Mouse (Mus musculus) CH12.LX (cell line): ENCODE results near the gene Fibcd1. TPM values are rescaled to one million over a fixed set of nuclear protein-coding genes. Genes with fewer than 3 reads are reported as not detected.
A peak's percentile ranks its signal among the peaks of the same experiment; 100 is the strongest.

ENCODE experiments used
- DNase-seq: peaks from one replicate; pipeline ENCODE4 v3.0.0-alpha.2; 2013; ENCODE audit errors: extremely low read depth
- H3K27ac ChIP-seq: 2 replicates; pipeline ENCODE4 v1.5.1; 2012; ENCODE audit warnings: low read depth, mild to moderate bottlenecking, control low read depth, moderate library complexity; ENCODE audit not compliant: insufficient read depth
- H3K27me3 ChIP-seq: replicated peaks from 2 replicates; pipeline ENCODE3; 2012; ENCODE audit warnings: inconsistent platforms
- H3K36me3 ChIP-seq, 2 experiments: replicated peaks in 1 of 2; 2 replicates each; pipeline versions ENCODE3 to v1.6.1; 2012; ENCODE audit warnings: inconsistent platforms in 1 of 2, low read length in 1 of 2, mild to moderate bottlenecking in 1 of 2, mixed read lengths in 1 of 2, moderate library complexity in 1 of 2; ENCODE audit not compliant: control insufficient read depth in 1 of 2, insufficient read depth in 1 of 2
- H3K4me1 ChIP-seq, 2 experiments: 2 replicates each; pipeline ENCODE4 v1.6.1; 2012; ENCODE audit warnings: inconsistent platforms in 1 of 2, moderate library complexity in 1 of 2; ENCODE audit not compliant: insufficient read depth in 2 of 2, control insufficient read depth in 1 of 2
- H3K4me2 ChIP-seq: 2 replicates; pipeline ENCODE4 v1.6.1; 2012; ENCODE audit warnings: low read depth, mild to moderate bottlenecking, control low read depth; ENCODE audit not compliant: poor library complexity, insufficient read depth, severe bottlenecking
- H3K4me3 ChIP-seq, 3 experiments: fragments of 150-350 bp in 1 of 3; sonication (generic) in 1 of 3; replicated peaks in 1 of 3; 2 replicates each; pipeline versions ENCODE3 to v1.5.1; 2011 to 2012; ENCODE audit warnings: low read depth in 2 of 3, low read length in 2 of 3, mild to moderate bottlenecking in 2 of 3, moderate library complexity in 2 of 3, control low read depth in 1 of 3, improper control_type of control experiment in 1 of 3, inconsistent platforms in 1 of 3, mixed read lengths in 1 of 3; ENCODE audit not compliant: poor library complexity in 1 of 3
- H3K79me2 ChIP-seq: replicated peaks from 2 replicates; pipeline ENCODE4 v1.6.1; 2012; ENCODE audit warnings: mild to moderate bottlenecking, moderate library complexity; ENCODE audit not compliant: control insufficient read depth, poor library complexity, insufficient read depth, severe bottlenecking; ENCODE audit errors: extremely low read depth
- H3K9ac ChIP-seq: 2 replicates; pipeline ENCODE4 v1.6.1; 2012; ENCODE audit warnings: low read depth, mild to moderate bottlenecking, control low read depth, moderate library complexity; ENCODE audit not compliant: insufficient read depth
- H3K9me3 ChIP-seq: replicated peaks from 2 replicates; pipeline ENCODE3; 2012; ENCODE audit warnings: low read length, inconsistent platforms, mixed read lengths
- BHLHE40 ChIP-seq: IDR thresholded peaks from 2 replicates; pipeline ENCODE4 v1.6.1; 2011; ENCODE audit warnings: mild to moderate bottlenecking, low read depth, low read length, improper control_type of control experiment
- CHD1 ChIP-seq: IDR thresholded peaks from 2 replicates; pipeline ENCODE4 v1.6.1; 2012; ENCODE audit warnings: low read depth, low read length, improper control_type of control experiment, inconsistent platforms
- ELF1 ChIP-seq: IDR thresholded peaks from 2 replicates; pipeline ENCODE4 v1.6.1; 2014; ENCODE audit warnings: low read depth, mild to moderate bottlenecking, inconsistent platforms, low read length, improper control_type of control experiment
- EP300 ChIP-seq: IDR thresholded peaks from 2 replicates; pipeline ENCODE4 v1.6.1; 2011; ENCODE audit warnings: low read length, improper control_type of control experiment
- GABPA ChIP-seq: IDR thresholded peaks from 2 replicates; pipeline ENCODE4 v1.6.1; 2012; ENCODE audit warnings: low read depth, low read length, improper control_type of control experiment, inconsistent platforms; ENCODE audit not compliant: insufficient replicate concordance
- JUND ChIP-seq: conservative IDR thresholded peaks from 2 replicates; pipeline ENCODE4 v1.6.1; 2011; ENCODE audit warnings: low read depth, low read length, improper control_type of control experiment
- MAFK ChIP-seq: IDR thresholded peaks from 2 replicates; pipeline ENCODE4 v1.6.1; 2011; ENCODE audit warnings: low read length, improper control_type of control experiment; ENCODE audit not compliant: insufficient replicate concordance
- MAX ChIP-seq: IDR thresholded peaks from 2 replicates; pipeline ENCODE4 v1.6.1; 2011; ENCODE audit warnings: low read length, improper control_type of control experiment
- MEF2A ChIP-seq: IDR thresholded peaks from 2 replicates; pipeline ENCODE4 v1.6.1; 2014; ENCODE audit warnings: low read depth, mild to moderate bottlenecking, inconsistent platforms, low read length, improper control_type of control experiment, borderline replicate concordance
- MXI1 ChIP-seq: IDR thresholded peaks from 2 replicates; pipeline ENCODE4 v1.6.1; 2011; ENCODE audit warnings: mild to moderate bottlenecking, low read depth, low read length, improper control_type of control experiment
- MYC ChIP-seq: IDR thresholded peaks from 2 replicates; pipeline ENCODE4 v1.6.1; 2011; ENCODE audit warnings: low read depth, mild to moderate bottlenecking, improper control_type of control experiment, low read length
- POLR2A ChIP-seq: IDR thresholded peaks from 2 replicates; pipeline ENCODE4 v1.6.1; 2011; ENCODE audit warnings: low read depth, mild to moderate bottlenecking, improper control_type of control experiment, low read length
- POLR2AphosphoS2 ChIP-seq: IDR thresholded peaks from 2 replicates; pipeline ENCODE4 v1.6.1; 2011; ENCODE audit warnings: low read depth, low read length, improper control_type of control experiment
- RAD21 ChIP-seq: IDR thresholded peaks from 2 replicates; pipeline ENCODE4 v1.6.1; 2011; ENCODE audit warnings: low read depth, mild to moderate bottlenecking, low read length, improper control_type of control experiment, moderate library complexity
- RCOR1 ChIP-seq: conservative IDR thresholded peaks from 2 replicates; pipeline ENCODE4 v1.6.1; 2012; ENCODE audit warnings: low read depth, mild to moderate bottlenecking, inconsistent platforms, low read length, improper control_type of control experiment
- SIN3A ChIP-seq: IDR thresholded peaks from 2 replicates; pipeline ENCODE4 v1.6.1; 2012; ENCODE audit warnings: low read length, improper control_type of control experiment, inconsistent platforms
- TBP ChIP-seq: conservative IDR thresholded peaks from 2 replicates; pipeline ENCODE4 v1.6.1; 2011; ENCODE audit warnings: low read depth, low read length, improper control_type of control experiment
- USF1 ChIP-seq: IDR thresholded peaks from 2 replicates; pipeline ENCODE4 v1.6.1; 2014; ENCODE audit warnings: low read depth, mild to moderate bottlenecking, inconsistent platforms, low read length, improper control_type of control experiment
- ZKSCAN1 ChIP-seq: IDR thresholded peaks from 2 replicates; pipeline ENCODE4 v1.6.1; 2012; ENCODE audit warnings: low read depth, inconsistent platforms, low read length, improper control_type of control experiment, borderline replicate concordance
- ZMIZ1 ChIP-seq: IDR thresholded peaks from 2 replicates; pipeline ENCODE4 v1.6.1; 2012; ENCODE audit warnings: low read depth, mild to moderate bottlenecking, inconsistent platforms, low read length, improper control_type of control experiment
- dilution Hi-C: fragments of 300-500 bp; cut with MboI; formaldehyde crosslinking; loops from 2 replicates; pipeline ENCODE4 v1.14.3; 2020; ENCODE audit warnings: low sequenced_read_pairs; ENCODE audit not compliant: extremely low pct_unique_long_range_greater_than_20kb, extremely low pct_ligation_motif_present
- in situ Hi-C: fragments of 300-500 bp; cut with MboI; formaldehyde crosslinking; loops from 3 replicates; pipeline ENCODE4 v1.14.3; 2019; ENCODE audit warnings: low sequenced_read_pairs, low pct_ligation_motif_present, low pct_unique_long_range_greater_than_20kb, mixed read lengths
- polyA plus RNA-seq: library from polyadenylated mRNA; unstranded; fragments of >175 nt; gene quantifications from 2 replicates; pipeline ENCODE4 v1.2.1, GENCODE M21; 2012; ENCODE audit warnings: low read depth; ENCODE audit not compliant: insufficient read length
- total RNA-seq, 2 experiments: library from RNA; depleted of rRNA; stranded (reverse); fragments of 300-350 nt in 1 of 2; fragments of >200 nt in 1 of 2; gene quantifications; 2 replicates each; pipeline ENCODE4 v1.2.3; 2012 to 2014

Fibcd1 gene
- total and polyA plus RNA-seq, 3 experiments, result 0.04 to 0.15 (median 0.09) TPM

GRCm38 (mm10) chr2:31883061-31883460 lies 37.3 kb upstream of the Fibcd1 start:
- peaks cover 10 to 14% of the 10 kb centered on the region in 2 experiments for H3K4me1 ChIP-seq
- dilution Hi-C loops, result no loop called here
- H3K4me2 ChIP-seq, result no peak overlapping the region
- in situ Hi-C loops, result loop anchor here (10.0 kb wide), 1 partner anchor 198 kb away; the partner anchor contains the start of gene Abl1
- peaks cover 85% of the 10 kb centered on the region for H3K27me3 ChIP-seq
- H3K36me3 ChIP-seq, result no peaks in the 10 kb centered on the region
- no peak overlapping the region for H3K4me3 ChIP-seq
- H3K27ac ChIP-seq, result no peak overlapping the region
- DNase-seq, result no peak
- no peak overlapping the region for H3K9ac ChIP-seq
- TF ChIP-seq ZKSCAN1 (no peak), CHD1 (no peak), RAD21 (no peak), JUND (no peak), POLR2AphosphoS2 (no peak), SIN3A (no peak)
- no peaks in the 10 kb centered on the region for H3K79me2 ChIP-seq
- no peaks in the 10 kb centered on the region for H3K9me3 ChIP-seq

DNA sequence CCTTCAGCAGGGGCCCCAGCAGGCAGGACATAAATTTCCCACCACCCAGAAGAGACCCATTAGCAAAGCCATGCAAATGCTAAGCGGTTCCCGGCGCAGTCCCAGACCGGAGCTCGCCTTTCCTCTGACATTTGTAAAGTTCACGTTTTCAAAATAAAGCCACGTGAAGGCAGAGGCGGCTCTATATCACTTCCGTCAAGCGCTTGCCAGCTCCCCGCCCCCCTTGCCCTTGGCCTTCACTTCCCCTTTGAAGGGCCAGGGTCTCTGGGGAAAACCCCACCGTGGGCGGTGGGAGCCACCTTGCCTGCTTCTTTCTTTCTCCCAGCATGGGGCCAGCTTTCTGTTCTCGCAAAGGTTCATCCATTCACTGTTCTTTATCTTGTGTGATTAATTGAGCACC lies 35.1 kb upstream of the Fibcd1 start:
- H3K79me2 ChIP-seq, result no peaks in the 10 kb centered on the region
- peaks cover 10 to 21% of the 10 kb centered on the region in 2 experiments for H3K4me1 ChIP-seq
- peak; percentile 80 for DNase-seq
- peak overlapping the region; percentile 28; the same call in 1 of the 2 replicates for H3K9ac ChIP-seq
- no peaks in the 10 kb centered on the region for H3K9me3 ChIP-seq
- TF ChIP-seq ZMIZ1 (no peak), GABPA (no peak), SIN3A (peak; percentile 53; the same call in 1 of the 2 replicates), MYC (peak; percentile 51; the same call in 1 of the 2 replicates), MEF2A (peak; percentile 33; the same call in 1 of the 2 replicates), CHD1 (no peak), USF1 (peak; percentile 29), RCOR1 (no peak), MAX (peak; percentile 73), TBP (no peak), BHLHE40 (peak; percentile 83), MXI1 (peak; percentile 71; the same call in 1 of the 2 replicates), POLR2A (no peak), ELF1 (peak; percentile 67; the same call in 1 of the 2 replicates), MAFK (no peak), EP300 (peak; percentile 41; the same call in 1 of the 2 replicates)
- in situ Hi-C loops, result loop anchor here (10.0 kb wide), 1 partner anchor 196 kb away; the partner anchor contains the start of gene Abl1
- H3K4me2 ChIP-seq, result peak overlapping the region; percentile 85
- peaks cover 76% of the 10 kb centered on the region for H3K27me3 ChIP-seq
- no peaks in the 10 kb centered on the region for H3K36me3 ChIP-seq
- H3K4me3 ChIP-seq, result no peak overlapping the region
- dilution Hi-C loops, result no loop called here
- no peak overlapping the region for H3K27ac ChIP-seq
